Mouse (Mus musculus) E14TG2a.4 (cell line): ENCODE results near the gene Ntrk3.

Experiments
- CTCF ChIP-seq: conservative IDR thresholded peaks from 2 replicates; pipeline ENCODE4 v1.5.1; 2014; ENCODE audit warnings: low read length
- NANOG ChIP-seq: IDR thresholded peaks from 2 replicates; pipeline ENCODE4 v1.6.1; 2014; ENCODE audit warnings: borderline replicate concordance, low read length, mixed read lengths

GRCm38 (mm10) chr7:78440896-78441295 is 296.9 kb downstream of the Ntrk3 start:
- TF ChIP-seq CTCF (no peak), NANOG (no peak)
